Mouse (Mus musculus) central nervous system, embryonic 11.5 days (tissue): ENCODE results near the gene Olfr1299. TPM values are rescaled to one million over a fixed set of nuclear protein-coding genes. Genes with fewer than 3 reads are reported as not detected.

Experiments used
- polyA plus RNA-seq: library from polyadenylated mRNA; depleted of rRNA; stranded (reverse); fragments of >200 nt; gene quantifications from 2 replicates; pipeline ENCODE4 v1.2.3, GENCODE M21; 2012; rRNA removed

Olfr1299 gene
- polyA plus RNA-seq = not detected in 2 replicates

DNA sequence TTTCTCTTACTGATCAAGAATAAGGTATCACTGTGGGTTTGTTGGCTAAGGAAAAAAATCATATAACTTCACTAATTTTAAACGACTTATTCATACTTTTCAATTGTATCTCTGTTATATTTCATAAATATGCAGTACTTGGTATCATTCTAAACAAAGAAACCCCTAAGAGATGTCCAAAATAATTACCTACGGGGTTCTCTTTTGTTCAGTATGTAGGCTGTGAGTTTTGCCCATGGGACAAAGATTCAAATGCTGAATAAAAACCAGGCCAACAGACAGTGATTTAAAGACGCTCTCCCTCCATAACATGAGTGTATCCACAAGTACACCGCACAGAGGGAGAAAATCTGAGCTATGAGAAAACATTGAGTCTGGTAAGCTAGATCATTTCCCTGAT is at the start of gene Olfr1299:
Gene Olfr1299 (plus strand): TSS at position 301 of the 400 bp plus-strand sequence.

DNA sequence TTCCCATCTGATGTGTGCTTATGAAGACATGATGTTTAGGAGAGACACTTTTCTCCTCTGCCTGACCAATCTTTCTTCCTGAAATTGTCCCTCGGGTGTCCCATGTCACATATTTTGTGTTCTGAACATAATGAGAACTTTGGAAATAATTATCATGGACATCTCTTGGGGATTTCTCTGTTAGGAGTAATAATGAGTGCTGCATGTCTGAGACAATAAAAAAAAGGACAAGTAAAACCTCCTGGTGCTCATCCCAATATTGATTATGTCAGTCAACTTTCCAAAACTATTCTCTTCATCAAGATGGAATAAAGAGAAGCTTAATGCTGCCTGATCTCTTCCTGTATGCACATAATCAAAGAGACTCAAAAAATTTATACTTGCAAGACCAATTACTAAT is 34.8 kb upstream of the Olfr1299 start, which contains the start of gene Olfr1297:
Gene Olfr1297 (minus strand): TSS at position 101 of the 400 bp plus-strand sequence.

DNA sequence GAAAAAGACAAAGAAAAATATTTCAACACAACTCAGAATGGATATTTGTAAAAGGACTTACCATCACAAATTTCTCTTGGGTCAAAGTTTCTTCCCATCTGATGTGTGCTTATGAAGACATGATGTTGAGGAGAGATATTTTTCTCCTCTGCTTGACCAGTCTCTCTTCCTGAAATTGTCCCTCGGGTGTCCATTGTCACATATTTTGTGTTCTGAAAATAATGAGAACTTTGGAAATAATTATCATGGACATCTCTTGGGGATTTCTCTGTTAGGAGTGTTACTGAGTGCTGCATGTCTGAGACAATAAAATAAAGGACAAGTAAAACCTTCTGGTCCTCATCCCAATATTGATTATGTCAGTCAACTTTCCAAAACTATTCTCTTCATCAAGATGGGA is 12.1 kb upstream of the Olfr1299 start, which contains the start of gene Olfr1298:
Gene Olfr1298 (minus strand): TSS at position 101 of the 400 bp plus-strand sequence.

Other genes with a start within 250 kb of the Olfr1299 start
- gene Olfr1286, start 238.3 kb upstream of the Olfr1299 start, polyA plus RNA-seq = not detected in 2 replicates
- gene Olfr1287, start 212.3 kb upstream of the Olfr1299 start, polyA plus RNA-seq = not detected in 2 replicates
- gene Olfr1288, start 187.3 kb upstream of the Olfr1299 start, polyA plus RNA-seq = not detected in 2 replicates
- not detected in 2 replicates for gene Olfr1289, start 180.6 kb upstream of the Olfr1299 start, polyA plus RNA-seq
- not detected in 2 replicates for gene Olfr1290, start 167.6 kb upstream of the Olfr1299 start, polyA plus RNA-seq
- not detected in 2 replicates for gene Olfr1291-ps1, start 164.2 kb upstream of the Olfr1299 start, polyA plus RNA-seq
- gene Olfr1293-ps, start 136.2 kb upstream of the Olfr1299 start, polyA plus RNA-seq = not detected in 2 replicates
- not detected in 2 replicates for gene Olfr1294, start 121.1 kb upstream of the Olfr1299 start, polyA plus RNA-seq
- not detected in 2 replicates for gene Olfr1295, start 91.7 kb upstream of the Olfr1299 start, polyA plus RNA-seq
- not detected in 2 replicates for gene Olfr1297, start 34.9 kb upstream of the Olfr1299 start, polyA plus RNA-seq
- gene Olfr1298, start 12.2 kb upstream of the Olfr1299 start, polyA plus RNA-seq = not detected in 2 replicates
- gene Olfr1301, start 89.6 kb downstream of the Olfr1299 start, polyA plus RNA-seq = not detected in 2 replicates
- not detected in 2 replicates for gene Olfr1302, start 116.0 kb downstream of the Olfr1299 start, polyA plus RNA-seq
- gene Olfr1303, start 158.9 kb downstream of the Olfr1299 start, polyA plus RNA-seq = not detected in 2 replicates
- gene Olfr1305, start 215.7 kb downstream of the Olfr1299 start, polyA plus RNA-seq = not detected in 2 replicates